Mouse (Mus musculus) left cerebral cortex, adult 8-10 months (tissue): ENCODE results near the gene Efcab11. TPM values are rescaled to one million over a fixed set of nuclear protein-coding genes. Genes with fewer than 3 reads are reported as not detected.

Experiments used
- DNase-seq, 2 experiments: peaks; one replicate each; pipeline ENCODE4 v3.0.0; 2022; ENCODE audit warnings: low spot score in 2 of 2
- total RNA-seq, 4 experiments: library from RNA; stranded (reverse); gene quantifications; 2 replicates each; pipeline ENCODE4 v1.2.4; 2022

Efcab11 gene
- total RNA-seq, 4 experiments from 2014 or later: 0.15 to 0.77 (median 0.62) TPM

DNA sequence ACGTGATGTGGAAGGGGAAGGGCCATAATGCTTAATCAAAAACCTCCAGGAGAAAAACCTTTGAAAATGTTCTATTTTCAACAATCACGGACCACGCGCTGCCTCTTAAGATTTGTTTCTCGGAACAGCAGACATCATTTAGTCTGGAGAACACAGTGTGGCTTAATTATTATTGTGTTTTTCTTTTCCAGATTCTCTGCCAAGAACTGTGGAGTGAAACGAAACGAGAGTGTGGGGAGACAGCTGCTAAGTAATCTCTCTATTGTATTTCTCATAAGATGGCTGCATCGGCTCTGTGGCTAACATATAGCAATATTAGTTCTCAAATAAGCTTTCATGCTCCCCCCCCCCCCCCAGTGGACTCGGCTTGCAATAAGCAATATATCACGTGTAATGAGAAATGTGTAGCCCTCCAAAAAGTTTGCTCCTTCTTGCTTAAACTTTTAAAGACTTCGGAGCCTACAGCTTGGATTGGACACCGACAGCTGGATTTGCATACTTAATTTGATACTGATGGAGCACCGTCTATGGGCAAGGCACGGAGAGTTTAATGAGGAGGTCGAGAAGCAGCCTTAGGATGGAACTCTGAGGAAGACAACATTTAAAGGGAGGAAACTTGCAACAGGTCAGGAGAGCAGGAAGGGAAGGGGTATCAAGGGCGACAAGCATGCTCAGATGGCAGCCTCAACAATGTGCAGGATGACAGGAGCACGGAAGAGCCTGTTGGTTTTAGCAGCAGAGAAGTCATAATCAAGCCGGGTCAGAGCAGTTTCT, 127.1 kb downstream of the Efcab11 start:
- DNase-seq: no peak

DNA sequence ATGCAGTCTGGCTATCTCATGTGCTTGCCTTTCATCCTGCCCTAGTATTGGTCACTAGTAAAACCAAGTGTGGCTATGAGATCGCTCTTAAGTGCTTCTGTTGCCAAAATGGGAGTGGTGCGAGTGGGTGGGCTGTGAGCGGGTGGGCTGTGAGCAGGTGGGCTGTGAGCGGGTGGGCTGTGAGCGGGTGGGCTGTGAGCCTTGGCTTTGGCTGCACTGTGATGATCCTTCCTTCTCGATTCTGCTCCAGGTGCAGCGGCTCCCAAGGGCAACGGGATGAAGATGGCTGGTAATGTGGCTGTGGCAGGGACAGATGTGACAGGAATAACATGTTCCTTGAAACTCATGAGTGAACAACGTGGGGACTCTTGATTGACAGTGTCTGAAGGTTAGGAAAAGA, 128.0 kb downstream of the Efcab11 start:
- no peak for DNase-seq

- no peak for DNase-seq
These were observed 131.3 kb downstream of the Efcab11 start for GRCm38 (mm10) chr12:99752986-99753385.

DNA sequence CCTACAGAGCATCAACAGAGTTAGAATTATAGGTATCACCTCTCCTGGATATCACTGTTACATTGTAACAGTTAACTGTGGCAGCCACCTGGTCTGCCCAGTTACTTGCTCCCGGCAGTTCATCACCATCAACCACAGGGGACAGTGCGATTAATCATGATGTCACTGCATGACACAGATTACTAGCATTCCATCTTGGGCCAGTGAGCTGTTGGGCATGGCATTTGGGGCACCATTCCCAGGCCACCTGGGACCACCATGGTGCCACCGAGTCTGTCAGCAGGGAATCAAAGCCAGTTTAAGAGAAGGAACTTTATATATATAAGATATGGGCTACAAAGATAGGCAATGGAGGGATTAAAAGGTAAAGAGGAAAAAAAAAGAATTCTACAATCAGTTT, 134.8 kb downstream of the Efcab11 start:
- no peak for DNase-seq

DNA sequence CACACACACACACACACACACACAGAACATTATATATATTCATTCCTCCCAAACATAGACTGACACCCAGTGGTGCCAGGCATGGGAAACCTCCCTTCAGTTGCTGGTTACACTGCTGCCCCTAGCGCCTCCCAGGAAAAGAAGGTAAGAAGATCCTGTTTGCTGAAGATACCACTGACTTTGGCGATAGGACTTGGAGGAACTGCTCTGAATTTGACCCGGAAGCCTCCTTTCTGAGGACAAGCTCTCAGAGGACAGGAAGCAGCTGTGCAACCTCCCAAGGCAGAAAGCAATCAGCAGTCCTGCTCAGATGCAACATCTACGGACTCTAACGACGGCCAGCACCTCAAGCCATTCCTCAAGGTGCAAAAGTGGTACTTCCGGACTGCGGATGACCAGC, 142.6 kb downstream of the Efcab11 start:
- no peak for DNase-seq

GRCm38 (mm10) chr12:99739211-99739610, 145.0 kb downstream of the Efcab11 start:
- DNase-seq: no peak

DNA sequence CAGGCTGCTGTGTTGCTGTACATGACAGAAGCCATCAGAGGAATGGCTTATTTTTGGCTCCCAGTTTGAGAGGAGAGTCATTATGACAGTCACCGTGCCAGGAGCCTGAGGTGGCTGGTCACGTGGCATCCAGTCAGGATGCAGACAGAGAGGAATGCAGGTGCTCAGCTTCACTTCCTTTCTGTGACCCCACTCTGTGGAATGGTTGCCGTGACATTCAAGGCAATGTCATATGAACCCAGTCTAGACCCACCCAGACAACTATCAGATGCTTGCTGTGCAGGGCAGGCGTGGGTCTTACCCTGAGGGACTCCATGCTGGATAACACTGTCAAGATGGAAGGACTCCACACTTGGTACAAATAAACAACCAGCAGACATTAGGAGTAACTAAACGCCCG, 146.0 kb downstream of the Efcab11 start:
- DNase-seq: no peak

DNA sequence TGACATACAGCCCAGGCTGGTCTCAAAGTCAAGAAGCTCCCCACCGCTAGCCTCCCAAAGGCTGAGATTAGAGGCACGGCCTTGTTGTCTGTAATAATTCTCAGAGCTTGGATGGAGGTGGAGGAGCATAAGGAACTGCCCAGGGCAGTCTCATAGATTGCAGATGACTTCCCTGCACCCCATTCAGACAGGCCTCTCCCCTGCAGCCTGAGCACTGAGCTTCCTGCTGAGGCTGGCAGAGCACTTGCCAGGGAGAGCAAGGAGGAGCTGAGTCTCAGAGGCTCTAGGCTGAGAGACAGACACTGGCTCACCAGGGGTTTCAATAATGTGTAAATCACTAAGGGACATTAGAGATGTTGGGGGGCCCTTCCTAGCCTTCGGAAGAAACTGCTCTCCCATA, 147.3 kb downstream of the Efcab11 start:
- no peak for DNase-seq

DNA sequence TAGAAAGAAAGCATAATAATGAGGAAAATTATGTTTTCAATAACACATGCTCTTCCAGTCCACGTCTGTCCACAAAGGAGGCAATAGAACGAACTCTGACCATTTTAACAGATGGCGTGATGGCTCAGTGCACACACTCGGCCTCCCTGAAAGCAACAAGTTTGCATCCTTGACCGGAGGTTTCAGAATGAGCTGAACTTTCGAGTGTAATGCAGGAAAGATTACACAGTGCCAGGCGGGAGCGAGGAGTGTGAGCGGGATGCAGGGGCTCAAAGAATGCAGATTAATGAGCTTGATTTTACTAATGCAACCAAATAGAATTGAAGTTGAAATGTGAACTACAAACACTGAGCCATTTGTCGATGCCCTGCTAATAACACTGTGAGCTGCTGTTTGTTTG, 149.1 kb downstream of the Efcab11 start:
- no peak for DNase-seq

- DNase-seq: no peak
These were observed 160.0 kb downstream of the Efcab11 start for GRCm38 (mm10) chr12:99724206-99724605.

- DNase-seq: no peak
These were observed 160.4 kb downstream of the Efcab11 start for GRCm38 (mm10) chr12:99723791-99724190.

DNA sequence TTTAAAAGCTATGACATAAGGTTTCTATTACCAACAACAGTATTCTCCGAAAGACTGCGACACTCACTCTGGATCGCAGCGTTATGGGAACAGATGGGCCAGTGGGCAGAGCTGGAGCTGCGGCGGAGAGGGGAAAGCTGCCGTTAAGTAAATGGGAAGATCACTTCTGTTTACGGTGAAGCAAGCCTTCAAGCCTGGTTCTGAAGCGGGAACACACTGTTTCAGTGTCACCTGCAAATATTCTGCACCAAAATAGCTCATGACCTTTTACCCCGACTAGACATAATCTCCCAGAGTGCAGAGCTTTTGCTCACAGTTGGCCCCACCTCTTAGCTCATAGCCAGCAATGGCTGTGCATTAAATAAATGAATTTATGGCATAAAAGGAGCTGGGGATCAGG, 162.9 kb downstream of the Efcab11 start:
- peak in 1 of 2 experiments; percentile 48 for DNase-seq

DNA sequence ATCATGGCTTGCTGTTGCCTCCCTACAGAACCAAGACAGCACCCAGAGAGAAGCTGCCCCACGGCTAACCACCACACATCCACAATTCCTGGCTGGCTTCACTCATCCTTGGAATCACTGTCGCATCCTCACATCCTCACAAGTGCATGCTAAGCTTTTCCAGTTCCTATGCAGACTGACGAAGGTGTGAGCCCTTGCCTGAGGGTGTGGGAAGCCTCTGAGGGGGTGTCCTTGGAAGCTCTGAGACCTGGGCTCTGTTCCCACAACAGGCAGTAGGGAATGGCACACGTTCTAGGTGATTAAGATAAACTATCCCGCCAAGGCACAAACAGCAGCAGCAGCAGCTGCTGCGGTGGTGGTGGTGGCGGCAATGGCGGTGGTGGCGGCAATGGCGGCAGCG, 164.5 kb downstream of the Efcab11 start:
- peak in 1 of 2 experiments; percentile 55 for DNase-seq

DNA sequence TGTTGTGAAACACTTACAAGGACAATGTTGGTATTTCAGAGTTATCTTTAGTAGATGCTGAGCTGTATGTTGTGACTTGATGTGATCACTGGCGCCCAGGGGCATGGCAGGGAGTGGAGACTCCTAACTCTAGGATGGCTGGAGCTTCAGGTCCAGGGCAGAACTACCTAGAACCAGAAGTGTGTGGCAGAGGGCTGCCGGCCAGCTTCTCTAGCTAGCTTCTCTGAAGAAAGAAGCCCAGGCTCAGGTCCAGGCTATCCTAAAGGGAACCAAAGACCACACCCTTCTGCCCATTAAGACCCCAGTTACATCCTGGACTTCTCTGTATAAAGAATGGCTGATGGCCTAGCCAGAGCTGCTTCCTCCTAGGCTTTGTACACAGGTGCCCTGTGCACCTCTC, 166.1 kb downstream of the Efcab11 start:
- no peak for DNase-seq

DNA sequence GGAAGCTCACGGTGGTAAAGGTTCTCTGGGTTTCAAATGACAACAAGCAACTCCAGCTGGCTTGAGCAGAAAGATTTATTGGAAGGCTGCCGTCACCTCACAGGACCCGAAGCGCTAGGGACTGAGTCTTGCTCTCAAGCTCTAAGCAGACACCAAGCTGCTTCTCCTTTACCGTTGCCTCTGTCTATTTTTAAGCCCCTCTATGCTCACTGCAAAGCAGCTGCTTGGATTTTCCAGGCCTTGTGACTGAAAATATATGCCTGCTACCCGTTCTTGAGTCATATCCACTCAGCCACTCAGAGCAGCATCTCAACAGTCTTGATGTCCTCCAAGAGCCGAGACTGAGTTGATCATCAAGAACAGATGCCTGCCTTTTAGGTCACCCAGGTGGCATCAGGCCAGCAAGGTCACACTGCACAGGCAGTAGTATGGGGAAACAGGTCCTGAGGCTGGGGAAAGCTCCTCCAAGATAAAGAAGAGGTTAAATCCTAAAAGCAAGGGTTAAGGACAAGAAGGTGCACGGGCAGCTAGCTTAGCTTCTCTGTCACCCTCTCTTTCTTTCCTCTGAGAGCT, 168.1 kb downstream of the Efcab11 start:
- DNase-seq: peak in 1 of 2 experiments; percentile 44

DNA sequence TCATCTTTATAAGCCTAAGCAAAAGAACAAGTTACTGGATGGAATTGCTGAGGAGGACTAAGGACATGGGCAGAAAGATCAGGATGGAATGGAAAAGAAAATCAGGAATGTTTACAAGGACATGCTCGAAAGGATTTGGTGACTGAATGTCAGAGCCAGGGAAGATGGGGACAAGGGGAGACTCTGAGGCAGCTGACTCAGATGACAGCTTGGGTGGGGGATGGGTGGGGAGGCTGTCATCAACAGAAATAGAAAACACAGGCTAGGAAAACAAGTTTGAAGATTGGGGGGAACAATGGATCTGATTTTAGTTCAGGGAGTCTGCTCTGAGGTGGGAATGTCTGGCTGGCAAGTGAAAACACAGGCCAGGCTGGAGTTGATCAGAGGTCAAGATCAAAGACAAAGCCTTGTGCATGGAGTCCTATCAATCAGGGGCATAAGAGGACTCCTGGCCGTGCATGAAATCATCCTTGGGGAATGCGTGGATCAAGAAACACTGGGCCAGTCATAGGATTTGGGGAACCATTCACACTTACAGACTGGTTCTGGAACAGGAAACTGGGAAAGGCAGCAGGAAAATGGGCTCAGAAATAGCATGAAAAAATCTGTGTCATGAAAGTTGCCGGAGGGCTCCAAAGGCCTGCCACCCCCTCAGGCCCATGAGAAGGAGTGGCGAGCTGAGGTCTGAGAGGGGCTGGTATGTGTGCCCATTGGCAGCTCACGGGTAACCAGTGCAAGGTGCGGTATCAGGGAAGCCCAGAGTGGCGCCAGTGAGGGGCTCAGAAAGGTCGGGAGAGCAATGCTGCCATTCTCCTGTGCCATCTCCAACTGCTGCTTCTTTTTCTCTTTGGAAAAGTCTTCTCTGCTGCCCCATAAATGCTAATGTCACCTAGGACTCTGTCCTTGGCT, 168.9 kb downstream of the Efcab11 start:
- no peak for DNase-seq

DNA sequence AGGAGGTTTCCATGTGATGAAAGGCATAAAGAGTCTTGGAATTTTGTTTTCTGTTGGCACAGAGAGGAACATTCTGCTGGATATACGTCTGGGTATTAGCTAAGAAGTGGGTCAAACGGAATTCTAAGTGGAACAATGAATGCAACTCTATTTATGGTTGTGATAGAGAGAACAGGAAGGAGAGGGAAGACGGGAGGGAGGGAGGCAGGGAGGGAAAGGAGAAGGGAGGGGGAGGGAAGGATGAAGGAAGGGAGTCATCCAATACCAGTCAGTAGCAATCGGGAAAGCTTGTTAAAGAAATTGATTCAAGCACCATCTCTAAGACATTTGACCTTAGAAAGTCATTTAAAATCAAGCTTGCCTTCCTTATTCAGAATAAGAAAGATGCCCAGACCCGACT, 172.0 kb downstream of the Efcab11 start:
- no peak for DNase-seq

- DNase-seq: no peak
These were observed 182.0 kb downstream of the Efcab11 start for GRCm38 (mm10) chr12:99702248-99702647.

- DNase-seq: no peak
These were observed 183.9 kb downstream of the Efcab11 start for GRCm38 (mm10) chr12:99700380-99700779.

- no peak for DNase-seq
These were observed 184.7 kb downstream of the Efcab11 start for GRCm38 (mm10) chr12:99699379-99700023.

DNA sequence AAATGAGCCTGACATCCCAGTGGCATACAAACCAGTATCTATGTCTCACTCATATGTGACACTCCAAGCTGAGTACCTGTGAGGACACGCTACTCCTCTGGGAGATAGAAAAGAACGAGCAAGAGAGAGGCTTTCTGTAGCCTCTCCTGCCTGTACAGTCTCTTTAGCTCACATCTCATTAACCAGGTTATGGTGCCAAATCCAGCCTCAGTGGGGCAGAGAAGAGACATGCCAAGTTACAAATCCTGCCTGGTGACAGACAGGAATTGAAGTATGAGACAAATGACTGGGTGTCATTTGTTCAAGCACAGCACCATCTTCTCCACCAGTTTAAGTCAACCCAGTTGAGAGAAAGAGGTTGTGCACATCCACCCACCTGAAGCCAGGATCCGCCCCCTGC, 190.2 kb downstream of the Efcab11 start:
- no peak for DNase-seq
